Mouse (Mus musculus) limb, embryonic 10.5 days (tissue): ENCODE data around the gene Ctnnbip1. TPM values are rescaled to one million over a fixed set of nuclear protein-coding genes. Genes with fewer than 3 reads are reported as not detected.

Experiments used
- DNase-seq: peaks from one replicate; pipeline ENCODE4 v3.0.0-alpha.2; 2017; ENCODE audit warnings: low spot score
- H3K27ac ChIP-seq: fragments of 300-500 bp; sonication (generic); 2 replicates; pipeline ENCODE4 v1.5.1; 2016; ENCODE audit warnings: mild to moderate bottlenecking
- H3K27me3 ChIP-seq: fragments of 300-500 bp; sonication (generic); 2 replicates; pipeline ENCODE4 v1.6.1; 2016; ENCODE audit warnings: low read depth, mild to moderate bottlenecking; ENCODE audit not compliant: poor library complexity, severe bottlenecking
- H3K36me3 ChIP-seq: fragments of 300-500 bp; sonication (generic); 2 replicates; pipeline ENCODE4 v1.6.1; 2016; ENCODE audit warnings: mild to moderate bottlenecking, moderate library complexity
- H3K4me1 ChIP-seq: fragments of 300-500 bp; sonication (generic); 2 replicates; pipeline ENCODE4 v1.6.1; 2016
- H3K4me3 ChIP-seq: fragments of 300-500 bp; sonication (generic); 2 replicates; pipeline ENCODE4 v1.5.1; 2016; ENCODE audit warnings: mild to moderate bottlenecking, moderate library complexity
- H3K9me3 ChIP-seq: fragments of 300-500 bp; sonication (generic); replicated peaks from 2 replicates; pipeline ENCODE4 v1.6.1; 2016; ENCODE audit warnings: mild to moderate bottlenecking
- WGBS: fragments of 180-500 bp; shearing (Covaris S2); methylation state at CpG from one replicate; pipeline ENCODE4 v1.1.7; 2016; 5-methylcytosine and 5-hydroxymethylcytosine counted together
- polyA plus RNA-seq: library from polyadenylated mRNA; unstranded; fragments of >200 nt; fragmentation: Nextera tagmentation; extraction: Ambion mirVana; gene quantifications from 2 replicates; pipeline ENCODE4 v1.2.1, GENCODE M21; 2016

Ctnnbip1 gene
- polyA plus RNA-seq, 1 experiment from 2014 or later = 78.4 TPM

DNA sequence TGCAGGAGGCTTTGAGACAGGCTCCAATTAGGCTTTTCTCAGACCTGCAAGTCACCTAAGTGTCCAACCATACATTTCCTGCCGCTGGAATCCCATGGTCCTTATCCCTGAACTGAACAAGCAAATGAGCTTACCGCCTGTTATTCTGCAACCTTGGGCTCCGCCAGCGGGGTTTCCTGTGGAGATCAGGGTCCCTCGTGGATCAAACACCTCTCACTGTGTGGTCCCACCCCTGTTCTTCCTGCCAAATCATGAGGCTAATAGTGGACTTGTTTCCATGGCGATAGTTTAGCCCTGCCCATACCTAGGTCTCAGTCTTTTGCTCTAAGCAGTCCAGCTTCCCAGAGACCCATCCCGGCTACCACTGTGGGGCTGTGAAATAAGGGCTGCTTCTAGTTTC, 8.3 kb downstream of the Ctnnbip1 start:
- peak overlapping the region; percentile 56 for H3K27ac ChIP-seq
- no peak for DNase-seq
- peaks cover 54% of the 10 kb centered on the region for H3K4me1 ChIP-seq
- 0 out of 2 replicates have a peak, but pooled peaks cover 13% of the 10 kb centered on the region for H3K36me3 ChIP-seq
- H3K4me3 ChIP-seq = peak overlapping the region; percentile 13; the same call in 1 of the 2 replicates
- H3K9me3 ChIP-seq = no peaks in the 10 kb centered on the region
- H3K27me3 ChIP-seq = no peaks in the 10 kb centered on the region
- WGBS = 47% methylated on average over 7 of the region's 7 CpGs

DNA sequence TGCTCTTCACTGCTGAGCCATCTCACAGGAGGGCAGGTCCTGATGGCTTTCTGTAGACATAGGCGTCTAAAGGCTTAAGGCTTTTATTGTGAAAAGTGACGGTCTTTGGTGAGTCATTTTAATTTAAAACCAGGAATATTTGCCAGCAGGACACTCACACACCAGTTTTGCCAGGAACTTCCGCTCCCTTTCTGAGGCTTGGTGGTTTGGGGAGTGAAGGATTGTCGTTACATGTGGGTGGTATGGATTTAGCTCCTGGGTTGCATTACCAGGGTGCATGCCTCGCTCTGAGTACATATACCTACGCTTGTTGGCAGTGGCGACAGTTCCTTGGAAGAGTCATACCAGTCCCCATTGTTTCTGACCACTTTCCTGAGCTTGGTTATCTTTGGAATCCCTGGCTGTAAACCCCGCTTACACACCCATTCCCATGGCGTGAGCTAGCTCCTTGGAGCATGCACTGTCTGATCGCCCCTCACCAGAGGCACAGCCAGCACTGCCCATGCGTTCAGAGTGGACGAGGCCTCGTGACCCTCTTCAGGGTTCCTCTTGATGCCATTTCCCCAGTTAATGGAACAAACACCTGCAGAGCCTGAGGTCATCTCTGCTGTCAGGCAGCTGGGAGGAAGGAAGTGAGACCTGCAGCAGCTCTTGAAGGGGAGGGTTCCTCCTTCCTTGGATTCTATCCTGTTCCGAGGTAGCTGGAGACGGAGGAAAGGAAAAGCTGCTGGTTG, 9.8 kb downstream of the Ctnnbip1 start:
- H3K4me3 ChIP-seq = no peak overlapping the region
- peaks cover 13% of the 10 kb centered on the region; the same call in 1 of the 2 replicates for H3K36me3 ChIP-seq
- 83% methylated on average over 15 of the region's 15 CpGs for WGBS
- no peaks in the 10 kb centered on the region for H3K27me3 ChIP-seq
- no peaks in the 10 kb centered on the region for H3K9me3 ChIP-seq
- peak overlapping the region; percentile 46; the same call in 1 of the 2 replicates for H3K27ac ChIP-seq
- peaks cover 45% of the 10 kb centered on the region for H3K4me1 ChIP-seq
- DNase-seq = no peak

DNA sequence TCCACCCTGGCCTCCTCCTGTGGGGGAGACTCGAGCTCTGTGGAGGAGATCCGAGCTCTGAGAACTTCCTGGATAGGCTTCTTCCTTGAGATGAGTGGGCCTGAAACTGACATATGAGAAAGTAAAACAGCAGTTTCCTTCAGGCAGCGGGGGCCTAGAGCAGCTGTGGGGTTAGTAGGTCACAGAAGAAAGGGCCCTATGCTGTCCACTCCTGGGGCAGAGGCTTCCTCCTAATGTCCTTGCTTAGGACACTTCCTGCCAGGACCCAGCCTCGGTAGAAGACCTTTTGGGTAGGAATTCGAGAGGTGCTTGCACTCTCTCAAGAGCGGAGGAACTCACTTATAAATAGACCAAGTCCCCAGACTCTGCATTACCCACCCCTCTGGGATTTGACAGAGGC, 11.7 kb downstream of the Ctnnbip1 start:
- no peaks in the 10 kb centered on the region for H3K27me3 ChIP-seq
- H3K36me3 ChIP-seq = peaks cover 19% of the 10 kb centered on the region; the same call in 1 of the 2 replicates
- no peak for DNase-seq
- H3K27ac ChIP-seq = no peak overlapping the region
- H3K4me3 ChIP-seq = no peak overlapping the region
- peaks cover 35% of the 10 kb centered on the region for H3K4me1 ChIP-seq
- H3K9me3 ChIP-seq = no peaks in the 10 kb centered on the region
- WGBS = 71% methylated on average over 6 of the region's 6 CpGs

DNA sequence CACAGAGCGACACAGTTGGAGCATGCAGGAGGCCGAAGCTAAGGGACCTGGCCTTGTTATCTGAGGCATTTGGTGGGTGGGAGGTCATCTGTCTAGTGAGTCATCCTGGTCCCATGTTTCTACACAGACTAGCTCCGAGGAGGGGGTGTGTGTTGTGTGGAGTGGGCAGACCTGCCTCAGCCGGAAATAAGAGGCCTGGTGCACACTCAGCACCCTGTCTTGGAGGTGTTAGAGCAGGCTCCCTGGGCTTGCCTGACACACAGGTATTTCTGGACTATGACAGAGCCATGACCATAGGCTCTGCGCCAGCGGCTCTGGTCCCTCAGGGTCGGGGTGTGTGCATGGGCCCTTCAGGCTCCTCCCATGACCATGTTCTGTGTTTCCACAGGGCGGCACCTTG, 21.4 kb downstream of the Ctnnbip1 start:
- H3K27me3 ChIP-seq = no peaks in the 10 kb centered on the region
- H3K27ac ChIP-seq = no peak overlapping the region
- 84% methylated on average over 8 of the region's 8 CpGs for WGBS
- H3K4me3 ChIP-seq = no peak overlapping the region
- no peaks in the 10 kb centered on the region for H3K9me3 ChIP-seq
- H3K4me1 ChIP-seq = peaks cover 28% of the 10 kb centered on the region
- H3K36me3 ChIP-seq = peaks cover 39% of the 10 kb centered on the region
- DNase-seq = no peak

DNA sequence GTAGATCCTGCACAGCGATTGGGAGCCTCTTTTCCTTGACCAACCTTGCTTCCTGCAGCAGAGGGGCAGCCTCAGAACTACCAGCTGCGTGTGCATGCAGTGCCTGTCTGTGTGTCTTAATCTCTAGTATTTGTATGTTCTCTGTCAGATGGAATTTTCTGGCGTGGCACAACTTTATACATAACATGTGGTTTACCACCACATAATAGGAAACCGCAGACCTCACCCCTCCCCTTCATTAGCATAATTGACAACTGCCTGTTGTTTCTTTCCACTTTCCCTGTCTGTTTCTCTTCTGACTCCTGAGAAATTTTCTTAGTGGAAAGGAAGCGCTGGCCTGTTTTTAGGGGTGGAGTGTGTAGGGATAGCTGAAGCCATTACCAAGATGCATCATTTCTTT, 23.9 kb downstream of the Ctnnbip1 start:
- no peak overlapping the region for H3K27ac ChIP-seq

DNA sequence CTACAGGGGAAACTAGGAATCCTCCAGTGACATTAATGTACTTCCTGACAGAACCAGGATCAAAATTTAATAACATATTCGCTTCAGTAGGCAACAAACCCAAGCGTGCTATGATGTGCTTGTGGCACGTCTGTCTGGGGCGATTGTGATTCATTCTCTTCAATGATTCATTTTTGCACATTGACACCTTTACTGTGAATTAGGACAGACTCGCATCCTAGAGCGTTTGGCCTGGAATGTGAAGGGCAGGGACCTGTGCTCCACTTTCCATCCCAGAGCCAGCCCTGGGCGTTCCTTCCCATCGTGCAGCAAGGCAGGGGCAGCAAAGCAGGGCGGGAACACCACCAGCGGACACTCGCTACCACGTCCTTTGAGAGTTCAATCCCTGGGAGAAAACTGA, 24.4 kb downstream of the Ctnnbip1 start:
- no peak for DNase-seq
- Histone ChIP-seq H3K4me3 (no peak overlapping the region), H3K27ac (no peak overlapping the region)

More for the DNA sequence above, 23.9 kb downstream of the Ctnnbip1 start:
- no peak for DNase-seq
- Histone ChIP-seq H3K4me1 (peaks cover 23% of the 10 kb centered on the region), H3K4me3 (no peak overlapping the region), H3K27me3 (no peaks in the 10 kb centered on the region), H3K36me3 (peaks cover 45% of the 10 kb centered on the region), H3K9me3 (no peaks in the 10 kb centered on the region)
- 73% methylated on average over 5 of the region's 5 CpGs for WGBS

DNA sequence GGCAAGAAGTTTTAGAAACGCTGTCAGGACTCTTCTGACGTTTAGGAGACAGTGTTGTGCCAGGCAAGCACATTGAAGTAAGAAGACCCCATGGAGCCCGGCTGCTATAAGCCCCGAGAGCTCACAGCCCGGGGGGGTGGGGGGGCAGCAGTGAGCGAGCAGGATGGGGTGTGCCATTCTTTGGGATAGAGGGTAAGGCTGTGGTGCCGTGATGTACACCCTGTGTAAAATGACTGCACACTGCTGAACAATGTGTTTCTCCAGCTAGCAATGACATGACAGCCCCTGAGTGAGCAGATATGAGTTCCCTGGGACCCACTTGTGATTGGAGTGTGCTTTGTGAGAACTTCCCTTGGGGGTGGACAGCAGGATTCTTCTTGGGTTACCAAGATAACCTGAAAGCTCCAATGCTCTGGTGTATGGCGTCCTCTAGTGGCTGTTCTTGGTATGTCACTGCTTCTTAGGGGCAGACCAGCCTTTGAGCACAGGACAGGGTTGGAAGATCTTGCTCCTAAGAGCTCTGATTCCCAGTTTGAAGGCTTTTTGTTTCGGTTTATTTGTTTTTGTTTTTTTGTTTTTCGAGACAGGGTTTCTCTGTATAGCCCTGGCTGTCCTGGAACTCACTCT, 25.0 kb downstream of the Ctnnbip1 start:
- H3K27me3 ChIP-seq = no peaks in the 10 kb centered on the region
- DNase-seq = peak; percentile 87
- WGBS = 59% methylated on average over 10 of the region's 10 CpGs
- H3K4me3 ChIP-seq = no peak overlapping the region
- H3K4me1 ChIP-seq = peaks cover 14% of the 10 kb centered on the region; the same call in 1 of the 2 replicates
- H3K36me3 ChIP-seq = peaks cover 54% of the 10 kb centered on the region
- no peaks in the 10 kb centered on the region for H3K9me3 ChIP-seq
- no peak overlapping the region for H3K27ac ChIP-seq

More for the DNA sequence above, 24.4 kb downstream of the Ctnnbip1 start:
- no peaks in the 10 kb centered on the region for H3K27me3 ChIP-seq
- peaks cover 49% of the 10 kb centered on the region for H3K36me3 ChIP-seq
- WGBS = 84% methylated on average over 12 of the region's 12 CpGs
- H3K4me1 ChIP-seq = peaks cover 18% of the 10 kb centered on the region
- H3K9me3 ChIP-seq = no peaks in the 10 kb centered on the region

DNA sequence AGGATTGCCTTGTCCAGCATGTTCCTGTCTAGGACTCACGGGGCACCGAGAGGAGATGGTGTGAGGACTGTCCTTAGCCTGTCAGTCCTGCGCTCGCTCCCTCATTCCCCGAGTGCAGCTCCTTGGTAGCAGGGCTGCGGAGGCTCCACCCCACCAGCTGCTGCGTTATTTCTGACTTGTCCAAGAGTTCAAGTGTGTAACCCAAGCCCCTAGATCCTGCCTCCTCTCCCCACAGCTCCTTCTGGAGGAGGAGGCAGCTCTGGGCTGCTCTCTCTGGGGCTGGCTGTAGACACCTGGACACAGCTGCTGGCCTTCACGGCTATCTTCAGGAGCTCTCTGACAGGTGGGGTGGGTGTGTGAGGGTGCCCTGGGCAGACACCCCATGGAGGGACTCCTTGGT, 26.9 kb downstream of the Ctnnbip1 start:
- no peak overlapping the region for H3K4me3 ChIP-seq
- no peak overlapping the region for H3K27ac ChIP-seq
- 0 out of 2 replicates have a peak, but pooled peaks cover 3% of the 10 kb centered on the region for H3K4me1 ChIP-seq
- 91% methylated on average over 8 of the region's 8 CpGs for WGBS
- no peak for DNase-seq
- H3K36me3 ChIP-seq = peaks cover 64% of the 10 kb centered on the region
- no peaks in the 10 kb centered on the region for H3K9me3 ChIP-seq
- H3K27me3 ChIP-seq = no peaks in the 10 kb centered on the region

DNA sequence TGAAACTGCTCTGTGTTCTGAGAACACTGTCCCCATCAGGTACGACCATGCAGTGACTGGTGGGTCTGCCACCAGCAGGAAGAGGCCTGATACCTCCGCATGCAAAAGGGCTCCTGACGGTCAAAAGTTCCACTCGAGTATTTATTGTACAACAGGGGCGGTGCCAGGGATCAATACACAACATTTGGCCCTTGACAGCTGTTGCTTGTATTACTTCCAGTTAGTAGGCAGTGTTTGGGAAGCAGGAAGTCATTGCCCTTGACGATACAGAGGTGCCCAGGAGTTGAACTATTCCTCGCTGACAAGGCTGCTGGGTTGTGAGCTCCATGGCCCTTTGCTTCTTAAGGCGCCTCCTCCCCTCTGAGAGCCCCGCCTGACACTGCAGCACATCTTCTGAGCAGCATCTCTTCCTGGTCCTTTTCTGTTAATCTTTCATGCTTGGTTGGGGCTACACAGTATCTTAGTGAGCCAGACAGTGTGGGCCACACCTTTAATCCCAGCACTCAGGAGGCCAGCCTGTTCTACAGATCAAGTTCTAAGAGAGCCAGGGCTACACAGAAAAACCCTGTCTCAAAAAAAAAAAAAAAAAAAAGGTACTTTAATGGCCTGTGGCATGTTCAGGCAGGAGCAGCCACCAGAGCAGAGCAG, 28.9 kb downstream of the Ctnnbip1 start:
- H3K4me1 ChIP-seq = 0 out of 2 replicates have a peak, but pooled peaks cover 3% of the 10 kb centered on the region
- no peaks in the 10 kb centered on the region for H3K27me3 ChIP-seq
- H3K27ac ChIP-seq = no peak overlapping the region
- peaks cover 68% of the 10 kb centered on the region for H3K36me3 ChIP-seq
- no peak for DNase-seq
- H3K4me3 ChIP-seq = no peak overlapping the region
- no peaks in the 10 kb centered on the region for H3K9me3 ChIP-seq
- WGBS = 84% methylated on average over 9 of the region's 9 CpGs

DNA sequence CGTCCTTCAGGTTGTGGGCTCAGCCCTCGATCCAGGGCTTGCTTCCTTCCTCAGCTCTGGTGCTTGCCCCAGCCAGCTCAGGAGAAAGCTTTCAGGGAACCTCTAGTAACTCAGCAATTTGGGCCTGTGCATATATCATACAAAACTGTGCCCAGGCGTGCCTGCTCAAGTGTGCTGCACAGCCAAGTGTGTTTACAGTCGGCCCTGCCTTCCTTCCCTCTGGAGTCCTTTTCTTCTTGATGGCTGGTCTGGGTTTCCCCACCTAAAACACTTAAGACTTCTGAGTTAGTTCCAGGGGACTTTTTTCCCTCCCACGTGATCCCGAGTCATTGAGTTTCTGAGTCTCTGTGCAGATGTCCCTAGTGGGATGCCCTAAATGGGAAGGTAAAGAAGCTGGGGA, 29.5 kb downstream of the Ctnnbip1 start:
- Histone ChIP-seq H3K36me3 (peaks cover 71% of the 10 kb centered on the region), H3K27ac (no peak overlapping the region), H3K9me3 (no peaks in the 10 kb centered on the region), H3K27me3 (no peaks in the 10 kb centered on the region), H3K4me3 (no peak overlapping the region), H3K4me1 (0 out of 2 replicates have a peak, but pooled peaks cover 3% of the 10 kb centered on the region)
- WGBS = 88% methylated on average over 6 of the region's 6 CpGs
- DNase-seq = no peak

DNA sequence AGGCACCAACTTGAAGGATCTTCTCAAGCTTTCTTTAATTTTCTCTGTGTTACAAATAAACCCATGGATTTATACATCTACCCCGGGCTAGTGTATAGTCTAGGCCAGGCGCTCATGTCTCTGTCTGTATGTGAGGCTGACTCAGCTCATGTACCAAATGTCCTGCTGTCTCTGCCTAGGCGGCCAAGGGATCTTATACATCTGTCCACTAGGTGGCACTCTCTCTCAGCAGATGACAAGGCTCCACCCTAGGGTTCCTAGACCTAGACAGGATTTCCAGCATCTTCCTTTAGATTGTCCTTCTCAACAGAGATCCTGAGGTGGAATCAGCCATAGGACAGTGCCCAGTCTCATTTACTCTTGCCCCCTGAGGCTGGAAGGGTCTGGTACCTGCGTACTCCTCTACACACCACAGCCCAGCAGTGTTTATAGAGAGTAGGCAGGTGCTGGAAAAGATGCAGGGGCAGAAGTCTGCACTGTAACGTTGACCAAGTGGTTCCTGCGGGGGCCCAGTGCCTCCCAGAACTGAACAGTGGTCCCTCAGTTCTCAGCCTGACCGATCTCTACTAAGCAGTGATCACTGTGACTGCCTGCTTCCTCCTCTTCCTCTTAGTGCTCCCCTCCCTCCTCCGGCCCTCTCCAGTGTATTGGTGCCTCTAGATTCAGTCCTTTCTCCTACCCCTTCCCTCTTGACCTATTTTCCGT, 31.3 kb downstream of the Ctnnbip1 start:
- WGBS = 69% methylated on average over 9 of the region's 9 CpGs
- H3K9me3 ChIP-seq = no peaks in the 10 kb centered on the region
- H3K27ac ChIP-seq = no peak overlapping the region
- no peaks in the 10 kb centered on the region for H3K4me1 ChIP-seq
- H3K4me3 ChIP-seq = no peak overlapping the region
- DNase-seq = peak; percentile 66
- no peaks in the 10 kb centered on the region for H3K27me3 ChIP-seq
- H3K36me3 ChIP-seq = peaks cover 74% of the 10 kb centered on the region

DNA sequence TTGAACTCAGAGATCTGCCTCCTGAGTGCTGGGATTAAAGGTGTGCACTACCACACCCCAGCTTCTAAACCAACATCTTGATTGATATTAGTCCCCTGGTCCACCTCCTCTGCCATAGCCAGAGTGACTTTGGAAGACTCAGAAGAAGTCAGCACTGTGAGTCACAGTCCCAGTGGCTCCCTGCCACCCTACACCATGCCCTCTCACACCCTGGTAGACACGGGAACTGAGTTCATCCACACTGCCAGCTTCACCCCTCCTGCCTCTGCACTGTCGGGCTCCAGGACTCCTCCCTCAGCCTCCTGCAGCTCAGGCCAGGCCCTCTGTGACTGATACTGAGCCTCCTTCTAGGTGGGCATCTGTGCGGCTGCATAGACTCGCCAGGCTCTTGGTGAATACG, 32.8 kb downstream of the Ctnnbip1 start:
- no peaks in the 10 kb centered on the region for H3K4me1 ChIP-seq
- peaks cover 69% of the 10 kb centered on the region for H3K36me3 ChIP-seq
- no peaks in the 10 kb centered on the region for H3K27me3 ChIP-seq
- no peak overlapping the region for H3K4me3 ChIP-seq
- WGBS = 85% methylated on average over 5 of the region's 5 CpGs
- no peak overlapping the region for H3K27ac ChIP-seq
- DNase-seq = no peak
- H3K9me3 ChIP-seq = no peaks in the 10 kb centered on the region
